Mouse (Mus musculus): ENCODE measurements around the gene Exoc6b. TPM values are rescaled to one million over a fixed set of nuclear protein-coding genes. Genes with fewer than 3 reads are reported as not detected.

Exoc6b gene
- polyA plus RNA-seq, 1 experiment: 11.1 TPM

DNA sequence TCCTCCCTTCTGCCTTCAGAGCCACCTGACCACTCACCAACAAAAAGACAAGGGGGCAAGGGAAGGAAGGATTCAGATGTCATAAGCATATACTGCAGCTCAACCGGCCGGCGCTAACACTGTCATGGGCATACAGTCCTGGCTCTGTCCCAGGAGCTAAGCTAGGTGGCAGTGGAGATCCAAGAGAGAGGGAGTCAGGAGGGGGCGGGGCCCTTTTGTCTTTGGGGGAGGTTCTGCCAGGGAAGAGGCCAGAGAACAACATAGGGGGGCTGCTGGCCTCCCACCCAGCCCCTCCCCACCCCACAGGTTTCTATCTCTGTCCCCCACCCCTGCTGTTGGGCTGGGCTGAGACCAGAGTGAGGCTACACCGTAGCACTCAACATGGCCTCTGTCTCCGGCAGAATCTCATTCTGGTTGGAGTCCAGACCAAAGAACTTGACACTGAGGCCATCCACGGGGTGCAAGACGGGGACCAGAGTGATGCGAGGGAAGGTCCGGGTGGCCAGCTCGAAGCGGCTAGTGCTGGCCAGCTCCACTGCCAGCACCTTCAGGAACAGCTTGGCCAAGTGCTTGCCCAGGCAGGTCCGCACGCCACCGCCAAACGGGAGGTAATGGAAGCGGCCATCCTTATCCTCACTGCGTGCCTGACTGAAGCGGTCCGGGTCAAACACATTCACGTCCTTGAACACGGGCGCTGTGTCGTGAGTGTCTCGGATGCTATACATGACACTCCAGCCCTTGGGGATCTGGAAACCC, 495.2 kb downstream of the Exoc6b start:
- H3K4me3 ChIP-seq (ENCODE audit: insufficient read depth, low read depth, low read length): no peak overlapping the region
- no peaks in the 10 kb centered on the region for H3K4me1 ChIP-seq (ENCODE audit: control insufficient read depth, insufficient read depth, insufficient read length, low read length)
- H3K27ac ChIP-seq (replicated peaks; ENCODE audit: low read depth, low read length): no peak overlapping the region

DNA sequence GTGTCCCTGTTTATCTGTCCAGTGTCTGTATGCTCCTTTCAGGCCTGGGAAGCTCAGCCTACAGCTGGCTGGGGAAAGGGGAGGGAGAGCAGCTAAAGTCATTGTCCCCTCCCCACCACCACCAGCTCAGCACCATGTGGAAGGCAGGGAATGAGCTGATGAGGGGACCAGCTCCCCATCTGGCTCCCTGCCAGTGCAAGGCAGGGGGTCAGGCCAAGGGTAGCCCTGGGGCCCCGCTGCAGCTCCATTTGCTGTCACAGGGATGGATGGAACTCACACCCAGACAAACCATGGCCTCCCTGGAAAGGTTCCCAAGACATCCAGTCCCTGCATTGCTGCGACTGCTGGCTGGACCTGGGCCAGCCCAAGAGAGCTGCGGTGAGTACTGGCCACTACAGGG, 499.3 kb downstream of the Exoc6b start:
- Histone ChIP-seq H3K4me1 (ENCODE audit: control insufficient read depth, insufficient read depth, insufficient read length, low read length) (no peaks in the 10 kb centered on the region), H3K27ac (replicated peaks; ENCODE audit: low read depth, low read length) (no peak overlapping the region), H3K4me3 (ENCODE audit: insufficient read depth, low read depth, low read length) (no peak overlapping the region)

DNA sequence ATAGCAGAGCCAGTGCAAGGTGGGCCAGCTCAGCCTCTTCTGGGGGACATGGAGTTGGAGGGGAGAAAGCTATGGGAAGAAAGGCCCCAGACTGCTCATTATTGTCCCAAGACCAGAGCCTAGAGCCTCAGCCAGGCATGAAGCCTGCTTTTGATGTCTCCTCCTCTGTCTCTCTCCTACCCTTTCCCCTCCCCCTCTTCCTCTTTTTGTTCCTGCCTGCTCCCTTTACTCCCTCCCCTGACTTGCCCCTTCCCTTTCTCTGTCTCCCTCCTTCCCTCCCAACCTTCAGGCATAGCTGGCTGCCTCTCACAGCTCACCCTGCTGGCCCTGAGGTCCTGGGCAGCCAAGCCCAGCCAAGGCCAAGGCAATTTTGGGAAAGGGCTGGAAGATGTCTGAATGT, 499.7 kb downstream of the Exoc6b start:
- H3K4me3 ChIP-seq (ENCODE audit: insufficient read depth, low read depth, low read length): no peak overlapping the region
- no peaks in the 10 kb centered on the region for H3K4me1 ChIP-seq (ENCODE audit: control insufficient read depth, insufficient read depth, insufficient read length, low read length)
- H3K27ac ChIP-seq (replicated peaks; ENCODE audit: low read depth, low read length): no peak overlapping the region

GRCm38 (mm10) chr6:84568880-84569279, 500.4 kb downstream of the Exoc6b start:
- H3K4me1 ChIP-seq (ENCODE audit: control insufficient read depth, insufficient read depth, insufficient read length, low read length): no peaks in the 10 kb centered on the region
- no peak overlapping the region for H3K4me3 ChIP-seq (ENCODE audit: insufficient read depth, low read depth, low read length)
- no peak overlapping the region for H3K27ac ChIP-seq (replicated peaks; ENCODE audit: low read depth, low read length)

Other genes starting within 250 kb of the Exoc6b start
- 64.9 and 65.8 TPM in 2 replicates for gene Spr, start 68.3 kb upstream of the Exoc6b start, polyA plus RNA-seq (2012; ENCODE audit: insufficient read depth, insufficient read length, missing spikeins)
- not detected in 2 replicates for gene Emx1, start 117.9 kb upstream of the Exoc6b start, polyA plus RNA-seq (2012; ENCODE audit: insufficient read depth, insufficient read length, missing spikeins)